Mouse (Mus musculus) testis, adult 2 months (tissue): ENCODE measurements at regions not wholly inside any gene's neighbourhood (a gene's known extent, or its start where the extent isn't known, plus 50 kb on each side); places are given as distances from the start of the nearest gene placed in this dataset.

ENCODE experiments used
- H3K27ac ChIP-seq: fragments of 200-500 bp; 2 replicates; pipeline ENCODE4 v1.5.1; 2012; ENCODE audit warnings: low read depth, low read length; ENCODE audit not compliant: control insufficient read depth, insufficient read depth
- H3K27me3 ChIP-seq: fragments of 200-500 bp; 2 replicates; pipeline ENCODE4 v1.6.1; 2012; ENCODE audit warnings: mild to moderate bottlenecking, low read length, moderate library complexity; ENCODE audit not compliant: control insufficient read depth, insufficient read depth
- H3K36me3 ChIP-seq: fragments of 200-500 bp; 2 replicates; pipeline ENCODE4 v1.6.1; 2012; ENCODE audit warnings: mild to moderate bottlenecking, low read length; ENCODE audit not compliant: control insufficient read depth, insufficient read depth
- H3K4me1 ChIP-seq: fragments of 200-500 bp; 2 replicates; pipeline ENCODE4 v1.6.1; 2012; ENCODE audit warnings: low read length; ENCODE audit not compliant: control insufficient read depth, insufficient read depth
- H3K4me3 ChIP-seq: fragments of 200-500 bp; 2 replicates; pipeline ENCODE4 v1.5.1; 2012; ENCODE audit warnings: low read depth, mild to moderate bottlenecking, low read length, moderate library complexity, mixed read lengths; ENCODE audit not compliant: control insufficient read depth
- CTCF ChIP-seq: fragments of 200-500 bp; IDR thresholded peaks from 2 replicates; pipeline ENCODE4 v1.5.1; 2012; ENCODE audit warnings: low read depth, mild to moderate bottlenecking, inconsistent platforms, low read length, moderate library complexity; ENCODE audit not compliant: control insufficient read depth, insufficient read depth, insufficient replicate concordance
- POLR2A ChIP-seq: fragments of 200-500 bp; IDR thresholded peaks from 2 replicates; pipeline ENCODE4 v1.6.1; 2012; ENCODE audit warnings: low read depth, mild to moderate bottlenecking, inconsistent platforms, low read length, moderate library complexity; ENCODE audit not compliant: control insufficient read depth

GRCm38 (mm10) chr13:94646781-94647555, 141.7 kb upstream of the Tbca start:
- TF ChIP-seq POLR2A (no peak), CTCF (no peak)

GRCm38 (mm10) chr13:94647566-94647965, 141.1 kb upstream of the Tbca start:
- Histone ChIP-seq H3K27me3 (no peaks in the 10 kb centered on the region), H3K4me3 (no peak overlapping the region), H3K36me3 (no peaks in the 10 kb centered on the region), H3K27ac (no peak overlapping the region), H3K4me1 (no peaks in the 10 kb centered on the region)
- TF ChIP-seq POLR2A (no peak), CTCF (no peak)

More at GRCm38 (mm10) chr13:94646781-94647555, 141.7 kb upstream of the Tbca start:
- no peaks in the 10 kb centered on the region for H3K36me3 ChIP-seq
- no peak overlapping the region for H3K4me3 ChIP-seq
- H3K27me3 ChIP-seq, result no peaks in the 10 kb centered on the region
- no peaks in the 10 kb centered on the region for H3K4me1 ChIP-seq
- no peak overlapping the region for H3K27ac ChIP-seq

- no peak for TF ChIP-seq POLR2A
- TF ChIP-seq CTCF, result no peak
- Histone ChIP-seq H3K36me3 (no peaks in the 10 kb centered on the region), H3K4me3 (no peak overlapping the region), H3K27ac (no peak overlapping the region), H3K4me1 (no peaks in the 10 kb centered on the region), H3K27me3 (no peaks in the 10 kb centered on the region)
Observed at GRCm38 (mm10) chr13:94650951-94651350, 137.8 kb upstream of the Tbca start.

GRCm38 (mm10) chr13:94667604-94668003, 121.1 kb upstream of the Tbca start:
- Histone ChIP-seq H3K36me3 (no peaks in the 10 kb centered on the region), H3K4me3 (no peak overlapping the region), H3K4me1 (no peaks in the 10 kb centered on the region), H3K27ac (no peak overlapping the region), H3K27me3 (no peaks in the 10 kb centered on the region)
- TF ChIP-seq CTCF (no peak), POLR2A (no peak)

- TF ChIP-seq POLR2A (no peak), CTCF (no peak)
- Histone ChIP-seq H3K4me1 (no peaks in the 10 kb centered on the region), H3K4me3 (no peak overlapping the region), H3K36me3 (no peaks in the 10 kb centered on the region), H3K27ac (no peak overlapping the region), H3K27me3 (no peaks in the 10 kb centered on the region)
Observed at GRCm38 (mm10) chr13:94668276-94668675, 120.4 kb upstream of the Tbca start.

GRCm38 (mm10) chr13:94669106-94669683, 119.5 kb upstream of the Tbca start:
- TF ChIP-seq POLR2A, result no peak
- no peaks in the 10 kb centered on the region for H3K27me3 ChIP-seq
- no peak overlapping the region for H3K27ac ChIP-seq
- no peak overlapping the region for H3K4me3 ChIP-seq
- no peaks in the 10 kb centered on the region for H3K4me1 ChIP-seq
- H3K36me3 ChIP-seq, result no peaks in the 10 kb centered on the region

GRCm38 (mm10) chr13:94670266-94670665, 118.4 kb upstream of the Tbca start:
- TF ChIP-seq POLR2A, result no peak
- TF ChIP-seq CTCF, result no peak
- Histone ChIP-seq H3K4me3 (no peak overlapping the region), H3K27ac (no peak overlapping the region), H3K27me3 (no peaks in the 10 kb centered on the region), H3K36me3 (no peaks in the 10 kb centered on the region), H3K4me1 (no peaks in the 10 kb centered on the region)

- Histone ChIP-seq H3K4me1 (no peaks in the 10 kb centered on the region), H3K27me3 (no peaks in the 10 kb centered on the region), H3K27ac (no peak overlapping the region), H3K36me3 (no peaks in the 10 kb centered on the region), H3K4me3 (no peak overlapping the region)
- TF ChIP-seq POLR2A (no peak), CTCF (no peak)
Observed at GRCm38 (mm10) chr13:94670961-94671360, 117.7 kb upstream of the Tbca start.
